Mouse (Mus musculus): ENCODE results near the gene Gm6899. TPM values are rescaled to one million over a fixed set of nuclear protein-coding genes. Genes with fewer than 3 reads are reported as not detected.

Gm6899 gene
- polyA plus RNA-seq, 1 experiment from 2014 or later, result 0.28 TPM

Other genes with a start within 250 kb of the Gm6899 start
- gene Fancl, start 207.1 kb upstream of the Gm6899 start, polyA plus RNA-seq (2015; fragmentation: Nextera tagmentation; extraction: Ambion mirVana), result 29.0 and 35.3 TPM in 2 replicates
- 27.5 and 32.8 TPM in 2 replicates for gene Vrk2, start 758 bp downstream of the Gm6899 start, polyA plus RNA-seq (2015; fragmentation: Nextera tagmentation; extraction: Ambion mirVana)

Data from liver, embryonic 13.5 days (tissue).